Mouse (Mus musculus) liver, adult 2 months (tissue): ENCODE results near the gene Resp18.

Source experiments
- CTCF ChIP-seq: fragments of 200-500 bp; IDR thresholded peaks from 2 replicates; pipeline ENCODE4 v1.5.1; 2011; ENCODE audit warnings: low read depth, low read length, control low read depth
- POLR2A ChIP-seq: fragments of 200-500 bp; IDR thresholded peaks from 2 replicates; pipeline ENCODE4 v1.6.1; 2011; ENCODE audit warnings: low read length, control low read depth; ENCODE audit not compliant: insufficient read depth; ENCODE audit errors: extremely low read depth

DNA sequence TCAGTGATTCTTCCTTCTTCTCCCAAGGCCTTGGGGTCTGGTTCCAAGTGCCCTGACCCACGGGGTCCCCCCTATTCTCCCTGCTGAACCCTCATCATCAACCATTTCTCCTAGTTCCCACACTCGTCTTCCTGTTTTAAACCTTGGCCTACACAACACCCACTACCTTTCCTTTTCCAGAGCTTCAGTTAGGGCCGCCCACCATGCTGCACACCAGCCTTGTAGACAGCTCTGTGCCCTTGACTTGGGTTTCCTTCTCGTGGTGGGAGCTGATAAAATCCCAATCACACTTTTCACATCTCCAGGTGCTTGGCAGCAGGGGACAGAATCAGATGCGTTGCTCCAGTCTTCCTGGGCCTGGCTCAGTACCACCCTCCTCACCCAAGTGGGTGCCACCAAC is 16.1 kb upstream of the Resp18 start:
- no peak for TF ChIP-seq CTCF
- TF ChIP-seq POLR2A = no peak
